Mouse (Mus musculus) olfactory bulb, adult 2 months (tissue): ENCODE data around the gene Aloxe3.

Source experiments
- CTCF ChIP-seq: fragments of 200-500 bp; IDR thresholded peaks from 2 replicates; pipeline ENCODE4 v1.5.1; 2012; ENCODE audit warnings: low read depth, mild to moderate bottlenecking, low read length, moderate library complexity; ENCODE audit not compliant: insufficient read depth
- POLR2A ChIP-seq: fragments of 200-500 bp; IDR thresholded peaks from 2 replicates; pipeline ENCODE4 v1.6.1; 2012; ENCODE audit warnings: mild to moderate bottlenecking, low read depth, low read length, moderate library complexity; ENCODE audit not compliant: insufficient read depth

DNA sequence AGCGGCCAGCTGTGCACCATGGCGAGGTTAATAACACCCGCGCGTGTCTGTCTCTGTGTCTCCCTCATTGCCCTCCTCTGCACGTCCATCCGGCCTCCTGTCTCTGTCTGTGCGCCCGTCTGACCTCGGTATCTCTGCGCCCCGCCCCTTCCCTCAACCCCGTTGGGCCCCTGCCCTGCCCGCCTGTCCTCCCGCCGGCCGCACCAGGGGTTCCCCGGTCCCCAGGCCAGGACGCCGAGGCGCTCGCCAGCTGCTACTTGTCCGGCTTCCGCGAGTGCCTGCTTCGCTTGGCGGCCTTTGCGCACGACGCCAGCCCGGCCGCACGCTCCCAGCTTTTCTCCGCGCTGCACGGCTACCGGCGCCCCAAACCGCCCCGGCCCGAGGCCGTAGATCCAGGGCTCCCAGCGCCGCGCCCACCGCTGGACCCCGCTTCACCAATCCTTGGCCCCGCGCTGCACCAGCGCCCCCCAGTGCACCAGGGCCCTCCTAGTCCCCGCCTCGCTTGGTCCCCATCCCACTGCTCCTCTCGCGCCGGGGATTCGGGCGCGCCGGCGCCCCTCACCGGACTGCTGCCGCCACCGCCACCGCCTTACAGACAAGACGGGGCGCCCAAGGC, 3.3 kb upstream of the Aloxe3 start, which contains the start of gene 9130213A22Rik:
- TF ChIP-seq CTCF (peak; percentile 72), POLR2A (no peak)
